Mouse (Mus musculus) hindbrain, embryonic 15.5 days (tissue): ENCODE data around the gene Dusp7. TPM values are rescaled to one million over a fixed set of nuclear protein-coding genes. Genes with fewer than 3 reads are reported as not detected.
A peak's percentile ranks its signal among the peaks of the same experiment; 100 is the strongest.

Experiments used
- ATAC-seq: fragments of 200-750 bp; cut with Nextera tagmentation; 2 replicates; pipeline ENCODE4 v1.8.0; 2017; ENCODE audit warnings: low read depth, moderate number of reproducible peaks, moderate TSS enrichment; ENCODE audit not compliant: low FRiP score
- H3K27ac ChIP-seq: fragments of 300-500 bp; sonication (generic); replicated peaks from 2 replicates; pipeline ENCODE4 v1.5.1; 2015; ENCODE audit warnings: mild to moderate bottlenecking, inconsistent platforms
- H3K27me3 ChIP-seq: fragments of 300-500 bp; sonication (generic); 2 replicates; pipeline ENCODE4 v1.6.1; 2015; ENCODE audit warnings: control low read depth, inconsistent platforms
- H3K36me3 ChIP-seq: fragments of 300-500 bp; sonication (generic); 2 replicates; pipeline ENCODE4 v1.6.1; 2015; ENCODE audit warnings: control low read depth, inconsistent platforms
- H3K4me1 ChIP-seq: fragments of 300-500 bp; sonication (generic); replicated peaks from 2 replicates; pipeline ENCODE4 v1.6.1; 2015; ENCODE audit warnings: control low read depth, inconsistent platforms
- H3K4me2 ChIP-seq: fragments of 300-500 bp; sonication (generic); 2 replicates; pipeline ENCODE4 v1.6.1; 2015; ENCODE audit warnings: moderate library complexity, mild to moderate bottlenecking, inconsistent platforms
- H3K4me3 ChIP-seq: fragments of 300-500 bp; sonication (generic); 2 replicates; pipeline ENCODE4 v1.5.1; 2015; ENCODE audit warnings: mild to moderate bottlenecking, inconsistent platforms
- H3K9ac ChIP-seq: fragments of 300-500 bp; sonication (generic); 2 replicates; pipeline ENCODE4 v1.6.1; 2015; ENCODE audit warnings: inconsistent platforms
- H3K9me3 ChIP-seq: fragments of 300-500 bp; sonication (generic); 2 replicates; pipeline ENCODE4 v1.6.1; 2016; ENCODE audit warnings: control low read depth, inconsistent platforms
- WGBS: fragments of 180-500 bp; shearing (Covaris S2); methylation state at CpG from one replicate; pipeline ENCODE4 v1.1.7; 2015; 5-methylcytosine and 5-hydroxymethylcytosine counted together
- polyA plus RNA-seq: library from polyadenylated mRNA; unstranded; fragments of >200 nt; fragmentation: Nextera tagmentation; extraction: Ambion mirVana; gene quantifications from 2 replicates; pipeline ENCODE4 v1.2.1, GENCODE M21; 2015

The Dusp7 gene
- polyA plus RNA-seq, 1 experiment from 2014 or later: 13.3 TPM

GRCm38 (mm10) chr9:106339730-106340129 lies 28.7 kb upstream of the Dusp7 start:
- H3K27me3 ChIP-seq: no peaks in the 10 kb centered on the region
- 87% methylated on average over 4 of the region's 4 CpGs for WGBS
- H3K4me3 ChIP-seq: no peak overlapping the region
- H3K4me2 ChIP-seq: no peak overlapping the region
- peaks cover 19% of the 10 kb centered on the region for H3K4me1 ChIP-seq
- no peak overlapping the region for H3K9ac ChIP-seq
- no peaks in the 10 kb centered on the region for H3K9me3 ChIP-seq
- H3K36me3 ChIP-seq: no peaks in the 10 kb centered on the region
- H3K27ac ChIP-seq: no peak overlapping the region
- no peak for ATAC-seq

GRCm38 (mm10) chr9:106340501-106341312 lies 27.7 kb upstream of the Dusp7 start:
- WGBS: 76% methylated on average over 13 of the region's 13 CpGs
- Histone ChIP-seq H3K36me3 (no peaks in the 10 kb centered on the region), H3K4me1 (peaks cover 19% of the 10 kb centered on the region), H3K9ac (no peak overlapping the region), H3K27ac (no peak overlapping the region), H3K27me3 (no peaks in the 10 kb centered on the region), H3K4me3 (no peak overlapping the region), H3K4me2 (no peak overlapping the region), H3K9me3 (no peaks in the 10 kb centered on the region)
- no peak for ATAC-seq

- H3K4me3 ChIP-seq: no peak overlapping the region
- WGBS: 75% methylated on average over 3 of the region's 3 CpGs
- ATAC-seq: no peak
- H3K27ac ChIP-seq: no peak overlapping the region
- H3K9me3 ChIP-seq: no peaks in the 10 kb centered on the region
- no peaks in the 10 kb centered on the region for H3K27me3 ChIP-seq
- H3K9ac ChIP-seq: no peak overlapping the region
- H3K4me1 ChIP-seq: peaks cover 19% of the 10 kb centered on the region
- H3K36me3 ChIP-seq: no peaks in the 10 kb centered on the region
- no peak overlapping the region for H3K4me2 ChIP-seq
Measured at GRCm38 (mm10) chr9:106341313-106341686, 27.1 kb upstream of the Dusp7 start.

GRCm38 (mm10) chr9:106342573-106342972 lies 25.9 kb upstream of the Dusp7 start:
- no peaks in the 10 kb centered on the region for H3K36me3 ChIP-seq
- WGBS: 89% methylated on average over 9 of the region's 9 CpGs
- no peaks in the 10 kb centered on the region for H3K27me3 ChIP-seq
- no peak overlapping the region for H3K4me2 ChIP-seq
- no peak overlapping the region for H3K27ac ChIP-seq
- no peaks in the 10 kb centered on the region for H3K9me3 ChIP-seq
- peaks cover 19% of the 10 kb centered on the region for H3K4me1 ChIP-seq
- ATAC-seq: no peak
- H3K9ac ChIP-seq: no peak overlapping the region
- no peak overlapping the region for H3K4me3 ChIP-seq

GRCm38 (mm10) chr9:106345167-106345566 lies 23.3 kb upstream of the Dusp7 start:
- Histone ChIP-seq H3K4me1 (no peaks in the 10 kb centered on the region; the same call in 1 of the 2 replicates), H3K27ac (no peak overlapping the region), H3K4me2 (no peak overlapping the region), H3K9me3 (no peaks in the 10 kb centered on the region), H3K4me3 (no peak overlapping the region), H3K9ac (no peak overlapping the region), H3K27me3 (no peaks in the 10 kb centered on the region), H3K36me3 (no peaks in the 10 kb centered on the region)
- 54% methylated on average over 6 of the region's 6 CpGs for WGBS
- ATAC-seq: no peak

GRCm38 (mm10) chr9:106345630-106346029 lies 22.8 kb upstream of the Dusp7 start:
- Histone ChIP-seq H3K9me3 (no peaks in the 10 kb centered on the region), H3K4me1 (no peaks in the 10 kb centered on the region; the same call in 1 of the 2 replicates), H3K36me3 (no peaks in the 10 kb centered on the region), H3K9ac (no peak overlapping the region), H3K4me3 (no peak overlapping the region), H3K27me3 (no peaks in the 10 kb centered on the region), H3K27ac (no peak overlapping the region), H3K4me2 (no peak overlapping the region)
- no peak for ATAC-seq
- WGBS: 60% methylated on average over 6 of the region's 6 CpGs

- no peaks in the 10 kb centered on the region; the same call in 1 of the 2 replicates for H3K4me1 ChIP-seq
- no peak overlapping the region for H3K9ac ChIP-seq
- no peak overlapping the region for H3K4me2 ChIP-seq
- H3K4me3 ChIP-seq: no peak overlapping the region
- no peaks in the 10 kb centered on the region for H3K9me3 ChIP-seq
- no peak overlapping the region for H3K27ac ChIP-seq
- H3K36me3 ChIP-seq: no peaks in the 10 kb centered on the region
- 78% methylated on average over 10 of the region's 10 CpGs for WGBS
- ATAC-seq: no peak
- no peaks in the 10 kb centered on the region for H3K27me3 ChIP-seq
Measured at GRCm38 (mm10) chr9:106348281-106348680, 20.2 kb upstream of the Dusp7 start.

- 0 out of 2 replicates have a peak, but pooled peaks have one; percentile 56 for ATAC-seq
- H3K36me3 ChIP-seq: no peaks in the 10 kb centered on the region
- no peaks in the 10 kb centered on the region for H3K9me3 ChIP-seq
- no peak overlapping the region for H3K27ac ChIP-seq
- no peak overlapping the region for H3K4me3 ChIP-seq
- no peak overlapping the region for H3K4me2 ChIP-seq
- no peak overlapping the region for H3K9ac ChIP-seq
- 67% methylated on average over 2 of the region's 2 CpGs for WGBS
- H3K27me3 ChIP-seq: no peaks in the 10 kb centered on the region
- no peaks in the 10 kb centered on the region; the same call in 1 of the 2 replicates for H3K4me1 ChIP-seq
Measured at GRCm38 (mm10) chr9:106349075-106349474, 19.4 kb upstream of the Dusp7 start.

GRCm38 (mm10) chr9:106351178-106351577 lies 17.3 kb upstream of the Dusp7 start:
- Histone ChIP-seq H3K4me2 (no peak overlapping the region), H3K9ac (no peak overlapping the region), H3K4me3 (no peak overlapping the region), H3K27me3 (no peaks in the 10 kb centered on the region), H3K36me3 (no peaks in the 10 kb centered on the region), H3K4me1 (0 out of 2 replicates have a peak, but pooled peaks cover 5% of the 10 kb centered on the region), H3K9me3 (no peaks in the 10 kb centered on the region), H3K27ac (no peak overlapping the region)
- no peak for ATAC-seq
- WGBS: 71% methylated on average over 6 of the region's 6 CpGs

GRCm38 (mm10) chr9:106353779-106354178 lies 14.7 kb upstream of the Dusp7 start:
- WGBS: 84% methylated on average over 6 of the region's 6 CpGs
- H3K27me3 ChIP-seq: no peaks in the 10 kb centered on the region
- H3K4me3 ChIP-seq: no peak overlapping the region
- no peak for ATAC-seq
- H3K36me3 ChIP-seq: no peaks in the 10 kb centered on the region
- H3K4me2 ChIP-seq: no peak overlapping the region
- no peaks in the 10 kb centered on the region for H3K9me3 ChIP-seq
- 0 out of 2 replicates have a peak, but pooled peaks cover 7% of the 10 kb centered on the region for H3K4me1 ChIP-seq
- H3K9ac ChIP-seq: no peak overlapping the region
- H3K27ac ChIP-seq: no peak overlapping the region

GRCm38 (mm10) chr9:106354810-106355209 lies 13.6 kb upstream of the Dusp7 start:
- H3K36me3 ChIP-seq: no peaks in the 10 kb centered on the region
- H3K9me3 ChIP-seq: no peaks in the 10 kb centered on the region
- 86% methylated on average over 6 of the region's 6 CpGs for WGBS
- no peak overlapping the region for H3K4me3 ChIP-seq
- H3K4me1 ChIP-seq: 0 out of 2 replicates have a peak, but pooled peaks cover 7% of the 10 kb centered on the region
- H3K27ac ChIP-seq: no peak overlapping the region
- H3K27me3 ChIP-seq: no peaks in the 10 kb centered on the region
- no peak overlapping the region for H3K9ac ChIP-seq
- no peak overlapping the region for H3K4me2 ChIP-seq
- ATAC-seq: no peak

- 73% methylated on average over 10 of the region's 10 CpGs for WGBS
- ATAC-seq: no peak
- Histone ChIP-seq H3K9ac (no peak overlapping the region), H3K9me3 (no peaks in the 10 kb centered on the region), H3K4me2 (no peak overlapping the region), H3K36me3 (no peaks in the 10 kb centered on the region), H3K27me3 (no peaks in the 10 kb centered on the region), H3K4me3 (no peak overlapping the region), H3K4me1 (0 out of 2 replicates have a peak, but pooled peaks cover 7% of the 10 kb centered on the region), H3K27ac (no peak overlapping the region)
Measured at GRCm38 (mm10) chr9:106355217-106355974, 13.0 kb upstream of the Dusp7 start.
